Mouse (Mus musculus) thymus, adult 2 months (tissue): ENCODE results near the gene Lrp10.

Source experiments
- CTCF ChIP-seq: fragments of 200-500 bp; IDR thresholded peaks from 2 replicates; pipeline ENCODE4 v1.5.1; 2012; ENCODE audit warnings: mild to moderate bottlenecking, control low read depth, low read length, moderate library complexity, borderline replicate concordance; ENCODE audit not compliant: control insufficient read depth, poor library complexity, insufficient read depth; ENCODE audit errors: extremely low read depth
- POLR2A ChIP-seq: fragments of 200-500 bp; IDR thresholded peaks from 2 replicates; pipeline ENCODE4 v1.6.1; 2012; ENCODE audit warnings: mild to moderate bottlenecking, low read length, control low read depth, moderate library complexity; ENCODE audit not compliant: control insufficient read depth, poor library complexity, insufficient read depth; ENCODE audit errors: extremely low read depth

- TF ChIP-seq CTCF (no peak), POLR2A (no peak)
Measured at GRCm38 (mm10) chr14:54496706-54497105, 32.8 kb downstream of the Lrp10 start.
